Mouse (Mus musculus): ENCODE data around the gene Cpeb3. TPM values are rescaled to one million over a fixed set of nuclear protein-coding genes. Genes with fewer than 3 reads are reported as not detected.

Gene Cpeb3
- polyA plus RNA-seq, 1 experiment: 0.57 TPM

DNA sequence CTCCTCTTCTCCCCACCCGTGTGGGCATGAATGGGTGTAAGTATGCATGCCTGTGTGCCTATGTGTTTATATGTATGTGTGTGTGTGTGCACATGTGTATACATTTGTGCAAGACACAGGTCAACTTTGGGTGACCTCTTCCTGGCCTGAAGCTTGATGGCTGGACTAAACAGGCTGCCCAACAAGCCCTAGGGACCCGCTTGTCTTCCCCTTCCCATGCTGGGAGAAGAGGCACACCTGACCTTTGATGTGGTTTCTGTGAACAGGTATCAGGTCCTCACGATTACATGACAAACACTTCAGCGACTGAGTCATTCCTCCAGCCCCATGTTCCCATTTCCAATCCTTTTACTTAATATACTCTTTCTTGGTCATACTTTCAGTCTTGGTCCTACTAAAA, 131.8 kb downstream of the Cpeb3 start:
- Histone ChIP-seq H3K36me3 (ENCODE audit: control insufficient read depth, insufficient read depth) (no peaks in the 10 kb centered on the region), H3K79me3 (ENCODE audit: low read depth) (no peaks in the 10 kb centered on the region), H3ac (ENCODE audit: control insufficient read depth, insufficient read length, low read depth) (no peak overlapping the region), H3K4me3 (ENCODE audit: insufficient read depth, poor library complexity, severe bottlenecking) (no peak overlapping the region), H3K79me2 (ENCODE audit: control insufficient read depth, insufficient read depth) (no peaks in the 10 kb centered on the region), H3K27me3 (ENCODE audit: control insufficient read depth, insufficient read depth, insufficient read length) (no peaks in the 10 kb centered on the region)
- TF ChIP-seq MYOD1 (IDR thresholded peaks at IDR 0.05; ENCODE audit: control insufficient read depth, insufficient read length, low read depth): no peak
- no peak for TF ChIP-seq CEBPB (IDR thresholded peaks at IDR 0.05; ENCODE audit: low read depth)
- no peak for TF ChIP-seq FOSL1 (IDR thresholded peaks at IDR 0.05; ENCODE audit: insufficient read depth, low read length, poor library complexity, severe bottlenecking)
- TF ChIP-seq USF1 (IDR thresholded peaks at IDR 0.05; ENCODE audit: low read depth): no peak
- no peak for TF ChIP-seq MAX (IDR thresholded peaks at IDR 0.05)
- no peak for TF ChIP-seq CTCF (IDR thresholded peaks at IDR 0.05; ENCODE audit: control insufficient read depth, insufficient read depth, insufficient read length)
- no peak for TF ChIP-seq MYOG (IDR thresholded peaks at IDR 0.05; ENCODE audit: control insufficient read depth, extremely low read depth, insufficient read length)

DNA sequence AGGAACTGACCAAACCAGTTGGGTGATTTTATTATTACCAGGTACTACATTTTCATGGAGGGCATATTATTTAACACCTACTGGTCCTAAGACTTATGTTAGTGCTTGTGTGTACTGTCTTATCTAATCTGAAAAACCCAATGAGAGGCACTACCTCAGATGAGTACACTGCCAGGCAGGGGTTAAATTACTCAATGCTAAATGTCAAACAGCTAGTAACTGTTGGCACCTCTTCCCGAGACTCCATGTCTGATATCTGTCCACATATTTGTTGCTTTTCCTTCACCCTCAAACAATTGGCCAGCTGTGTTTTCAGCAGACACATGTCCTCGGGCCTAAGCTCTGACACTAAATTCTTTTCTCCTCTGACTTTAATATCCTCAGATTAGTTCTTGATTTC, 132.3 kb downstream of the Cpeb3 start:
- H3ac ChIP-seq (ENCODE audit: control insufficient read depth, insufficient read length, low read depth): no peak overlapping the region
- no peak overlapping the region for H3K4me3 ChIP-seq (ENCODE audit: insufficient read depth, poor library complexity, severe bottlenecking)
- no peaks in the 10 kb centered on the region for H3K36me3 ChIP-seq (ENCODE audit: control insufficient read depth, insufficient read depth)
- no peaks in the 10 kb centered on the region for H3K79me3 ChIP-seq (ENCODE audit: low read depth)
- no peaks in the 10 kb centered on the region for H3K79me2 ChIP-seq (ENCODE audit: control insufficient read depth, insufficient read depth)
- no peaks in the 10 kb centered on the region for H3K27me3 ChIP-seq (ENCODE audit: control insufficient read depth, insufficient read depth, insufficient read length)
- no peak for TF ChIP-seq FOSL1 (IDR thresholded peaks at IDR 0.05; ENCODE audit: insufficient read depth, low read length, poor library complexity, severe bottlenecking)

DNA sequence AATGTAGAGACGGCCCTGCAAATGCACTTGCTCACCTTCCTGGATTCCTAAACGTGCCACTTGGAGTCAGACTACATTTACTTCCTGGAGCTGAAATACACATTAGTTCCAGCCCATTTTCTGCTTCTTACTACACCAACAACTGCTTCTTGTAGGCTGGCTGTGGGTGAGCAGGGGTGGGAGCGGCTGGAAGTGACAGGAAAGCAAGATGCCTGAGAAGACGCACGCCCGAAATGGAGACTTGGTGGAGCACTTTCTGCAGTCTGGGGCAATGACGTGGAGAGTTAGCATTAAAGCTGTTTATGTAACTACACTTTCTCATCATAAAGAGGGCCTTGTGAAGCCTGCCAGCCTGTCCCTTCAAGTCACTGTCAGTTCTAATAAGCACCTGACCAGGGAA, 132.7 kb downstream of the Cpeb3 start:
- TF ChIP-seq MAX (IDR thresholded peaks at IDR 0.05) (no peak), FOSL1 (IDR thresholded peaks at IDR 0.05; ENCODE audit: insufficient read depth, low read length, poor library complexity, severe bottlenecking) (no peak), MYOD1 (IDR thresholded peaks at IDR 0.05; ENCODE audit: control insufficient read depth, insufficient read length, low read depth) (no peak), MYOG (IDR thresholded peaks at IDR 0.05; ENCODE audit: control insufficient read depth, extremely low read depth, insufficient read length) (no peak), CEBPB (IDR thresholded peaks at IDR 0.05; ENCODE audit: low read depth) (no peak), USF1 (IDR thresholded peaks at IDR 0.05; ENCODE audit: low read depth) (no peak), CTCF (IDR thresholded peaks at IDR 0.05; ENCODE audit: control insufficient read depth, insufficient read depth, insufficient read length) (no peak)
- H3ac ChIP-seq (ENCODE audit: control insufficient read depth, insufficient read length, low read depth): no peak overlapping the region
- no peaks in the 10 kb centered on the region for H3K36me3 ChIP-seq (ENCODE audit: control insufficient read depth, insufficient read depth)
- no peaks in the 10 kb centered on the region for H3K79me3 ChIP-seq (ENCODE audit: low read depth)
- no peak overlapping the region for H3K4me3 ChIP-seq (ENCODE audit: insufficient read depth, poor library complexity, severe bottlenecking)
- no peaks in the 10 kb centered on the region for H3K27me3 ChIP-seq (ENCODE audit: control insufficient read depth, insufficient read depth, insufficient read length)
- no peaks in the 10 kb centered on the region for H3K79me2 ChIP-seq (ENCODE audit: control insufficient read depth, insufficient read depth)

DNA sequence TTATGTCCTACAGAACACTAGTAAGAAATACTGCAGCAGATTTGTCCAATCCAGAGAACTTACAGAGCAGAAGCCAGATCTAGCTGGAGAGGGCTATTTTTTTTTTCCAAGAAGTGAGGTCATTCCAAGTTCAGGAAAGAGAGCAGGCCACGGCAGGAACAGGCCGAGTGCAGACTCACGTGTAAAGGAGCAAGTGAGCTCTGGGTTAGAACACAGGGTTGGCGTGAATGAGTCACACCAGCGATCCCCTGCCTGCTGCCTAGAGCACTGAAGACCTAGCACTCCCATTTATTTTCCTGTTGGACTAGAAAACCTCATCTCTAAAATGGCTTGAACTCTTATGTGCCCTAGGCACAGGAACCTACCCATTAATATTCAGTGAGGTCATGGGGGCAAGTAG, 133.7 kb downstream of the Cpeb3 start:
- H3K4me3 ChIP-seq (ENCODE audit: insufficient read depth, poor library complexity, severe bottlenecking): no peak overlapping the region
- H3K27me3 ChIP-seq (ENCODE audit: control insufficient read depth, insufficient read depth, insufficient read length): no peaks in the 10 kb centered on the region
- no peak for TF ChIP-seq MAX (IDR thresholded peaks at IDR 0.05)
- TF ChIP-seq MYOG (IDR thresholded peaks at IDR 0.05; ENCODE audit: control insufficient read depth, extremely low read depth, insufficient read length): no peak
- no peak for TF ChIP-seq CTCF (IDR thresholded peaks at IDR 0.05; ENCODE audit: control insufficient read depth, insufficient read depth, insufficient read length)
- no peak for TF ChIP-seq MYOD1 (IDR thresholded peaks at IDR 0.05; ENCODE audit: control insufficient read depth, insufficient read length, low read depth)
- no peak for TF ChIP-seq CEBPB (IDR thresholded peaks at IDR 0.05; ENCODE audit: low read depth)
- TF ChIP-seq USF1 (IDR thresholded peaks at IDR 0.05; ENCODE audit: low read depth): no peak
- TF ChIP-seq FOSL1 (IDR thresholded peaks at IDR 0.05; ENCODE audit: insufficient read depth, low read length, poor library complexity, severe bottlenecking): no peak
- no peaks in the 10 kb centered on the region for H3K36me3 ChIP-seq (ENCODE audit: control insufficient read depth, insufficient read depth)
- H3K79me2 ChIP-seq (ENCODE audit: control insufficient read depth, insufficient read depth): no peaks in the 10 kb centered on the region
- no peaks in the 10 kb centered on the region for H3K79me3 ChIP-seq (ENCODE audit: low read depth)
- no peak overlapping the region for H3ac ChIP-seq (ENCODE audit: control insufficient read depth, insufficient read length, low read depth)

DNA sequence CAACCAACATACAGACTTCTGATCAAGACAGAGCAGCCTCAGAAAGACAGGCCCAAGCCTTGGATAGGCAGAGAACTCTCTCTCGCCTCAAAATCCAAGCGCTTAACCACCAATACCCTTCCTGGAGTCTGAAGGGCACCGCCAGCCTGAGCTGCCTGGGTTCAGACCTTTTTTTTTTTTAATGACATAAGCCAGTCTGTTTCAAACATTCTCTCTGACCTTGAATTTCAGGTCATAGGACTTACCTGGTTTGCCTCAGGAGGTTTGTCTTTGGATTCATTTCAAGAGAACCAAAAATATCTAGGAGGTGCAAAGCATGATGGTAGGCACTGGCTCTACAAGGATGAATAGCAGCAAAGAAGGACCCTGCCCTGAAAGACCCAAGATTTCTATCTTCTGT, 134.1 kb downstream of the Cpeb3 start:
- Histone ChIP-seq H3K79me3 (ENCODE audit: low read depth) (no peaks in the 10 kb centered on the region), H3K79me2 (ENCODE audit: control insufficient read depth, insufficient read depth) (no peaks in the 10 kb centered on the region), H3ac (ENCODE audit: control insufficient read depth, insufficient read length, low read depth) (no peak overlapping the region), H3K27me3 (ENCODE audit: control insufficient read depth, insufficient read depth, insufficient read length) (no peaks in the 10 kb centered on the region), H3K36me3 (ENCODE audit: control insufficient read depth, insufficient read depth) (no peaks in the 10 kb centered on the region), H3K4me3 (ENCODE audit: insufficient read depth, poor library complexity, severe bottlenecking) (no peak overlapping the region)
- TF ChIP-seq MYOG (IDR thresholded peaks at IDR 0.05; ENCODE audit: control insufficient read depth, extremely low read depth, insufficient read length) (no peak), MAX (IDR thresholded peaks at IDR 0.05) (no peak), MYOD1 (IDR thresholded peaks at IDR 0.05; ENCODE audit: control insufficient read depth, insufficient read length, low read depth) (no peak), FOSL1 (IDR thresholded peaks at IDR 0.05; ENCODE audit: insufficient read depth, low read length, poor library complexity, severe bottlenecking) (no peak), USF1 (IDR thresholded peaks at IDR 0.05; ENCODE audit: low read depth) (no peak), CEBPB (IDR thresholded peaks at IDR 0.05; ENCODE audit: low read depth) (no peak), CTCF (IDR thresholded peaks at IDR 0.05; ENCODE audit: control insufficient read depth, insufficient read depth, insufficient read length) (no peak)

DNA sequence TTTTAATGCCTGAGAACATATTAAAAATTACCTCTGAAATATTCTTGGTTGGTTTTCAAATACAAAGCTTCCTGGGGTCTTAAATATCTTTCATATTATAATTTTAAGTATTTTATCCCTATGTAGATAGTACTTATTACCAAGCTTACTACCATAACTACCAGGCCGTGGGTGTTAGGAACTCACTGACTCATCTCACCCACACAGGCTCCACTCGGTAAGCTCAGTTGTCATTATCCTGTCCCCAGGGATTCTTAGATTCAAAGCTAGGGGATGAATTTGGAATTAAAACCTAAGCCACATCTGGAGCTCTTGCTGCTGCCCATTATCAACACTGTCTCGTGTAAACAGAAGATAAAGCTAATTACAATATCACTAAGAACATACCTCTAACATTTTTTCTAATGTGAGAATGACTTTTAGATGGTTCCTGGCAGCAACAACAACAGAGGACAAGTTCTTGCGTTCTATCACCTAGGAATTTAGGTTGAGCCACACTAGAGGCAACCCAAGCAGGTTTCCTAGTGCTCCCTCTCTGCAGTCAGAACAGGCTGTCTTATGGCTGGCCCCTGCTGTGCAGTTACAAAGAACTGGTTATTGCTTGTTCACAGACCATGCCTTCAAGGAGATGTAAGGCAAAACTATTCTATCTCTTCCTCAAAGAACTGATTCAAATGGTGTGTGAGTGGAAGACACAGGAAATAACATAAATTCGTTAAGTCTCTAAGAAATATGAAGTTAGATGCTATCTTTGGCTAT, 135.4 kb downstream of the Cpeb3 start:
- no peak overlapping the region for H3K4me3 ChIP-seq (ENCODE audit: insufficient read depth, poor library complexity, severe bottlenecking)
- no peaks in the 10 kb centered on the region for H3K79me3 ChIP-seq (ENCODE audit: low read depth)
- no peak for TF ChIP-seq USF1 (IDR thresholded peaks at IDR 0.05; ENCODE audit: low read depth)
- H3K36me3 ChIP-seq (ENCODE audit: control insufficient read depth, insufficient read depth): no peaks in the 10 kb centered on the region
- H3K79me2 ChIP-seq (ENCODE audit: control insufficient read depth, insufficient read depth): no peaks in the 10 kb centered on the region
- no peak overlapping the region for H3ac ChIP-seq (ENCODE audit: control insufficient read depth, insufficient read length, low read depth)
- H3K27me3 ChIP-seq (ENCODE audit: control insufficient read depth, insufficient read depth, insufficient read length): no peaks in the 10 kb centered on the region
